Mouse (Mus musculus): ENCODE results near the gene Iqschfp. TPM values are rescaled to one million over a fixed set of nuclear protein-coding genes. Genes with fewer than 3 reads are reported as not detected.

Iqschfp gene
- polyA plus RNA-seq, 1 experiment, result not detected

DNA sequence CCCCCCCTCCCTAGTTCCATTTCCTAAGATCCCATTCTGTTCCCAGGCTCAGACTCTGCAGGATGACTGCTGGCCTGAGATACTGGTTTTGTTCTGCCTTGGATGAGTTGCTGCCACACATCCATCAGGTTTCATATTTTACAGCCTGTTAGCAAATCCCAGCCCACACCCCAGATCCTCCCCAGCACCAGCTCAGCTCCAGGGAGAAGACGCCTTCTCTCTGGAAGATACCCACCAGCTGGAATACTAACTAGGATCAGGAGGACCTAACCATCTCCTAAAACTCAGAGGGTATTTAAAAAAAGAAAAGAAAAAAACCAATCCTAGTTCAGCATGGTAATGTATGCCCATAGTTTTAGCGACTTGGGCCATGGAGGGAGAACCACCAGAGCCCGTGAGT is 758.2 kb downstream of the Iqschfp start:
- no peaks in the 10 kb centered on the region for H3K79me2 ChIP-seq (ENCODE audit: control insufficient read depth, insufficient read depth)
- no peaks in the 10 kb centered on the region for H3K27me3 ChIP-seq (ENCODE audit: control insufficient read depth, insufficient read depth, insufficient read length)
- no peak for TF ChIP-seq FOSL1 (IDR thresholded peaks at IDR 0.05; ENCODE audit: insufficient read depth, low read length, poor library complexity, severe bottlenecking)
- no peak for TF ChIP-seq USF1 (IDR thresholded peaks at IDR 0.05; ENCODE audit: low read depth)
- TF ChIP-seq MYOG (IDR thresholded peaks at IDR 0.05; ENCODE audit: control insufficient read depth, extremely low read depth, insufficient read length), result no peak
- TF ChIP-seq MAX (IDR thresholded peaks at IDR 0.05), result no peak
- TF ChIP-seq CTCF (IDR thresholded peaks at IDR 0.05; ENCODE audit: control insufficient read depth, insufficient read depth, insufficient read length), result no peak
- no peaks in the 10 kb centered on the region for H3K36me3 ChIP-seq (ENCODE audit: control insufficient read depth, insufficient read depth)
- H3K4me3 ChIP-seq (ENCODE audit: insufficient read depth, poor library complexity, severe bottlenecking), result no peak overlapping the region
- H3ac ChIP-seq (ENCODE audit: control insufficient read depth, insufficient read length, low read depth), result no peak overlapping the region
- no peaks in the 10 kb centered on the region for H3K79me3 ChIP-seq (ENCODE audit: low read depth)

DNA sequence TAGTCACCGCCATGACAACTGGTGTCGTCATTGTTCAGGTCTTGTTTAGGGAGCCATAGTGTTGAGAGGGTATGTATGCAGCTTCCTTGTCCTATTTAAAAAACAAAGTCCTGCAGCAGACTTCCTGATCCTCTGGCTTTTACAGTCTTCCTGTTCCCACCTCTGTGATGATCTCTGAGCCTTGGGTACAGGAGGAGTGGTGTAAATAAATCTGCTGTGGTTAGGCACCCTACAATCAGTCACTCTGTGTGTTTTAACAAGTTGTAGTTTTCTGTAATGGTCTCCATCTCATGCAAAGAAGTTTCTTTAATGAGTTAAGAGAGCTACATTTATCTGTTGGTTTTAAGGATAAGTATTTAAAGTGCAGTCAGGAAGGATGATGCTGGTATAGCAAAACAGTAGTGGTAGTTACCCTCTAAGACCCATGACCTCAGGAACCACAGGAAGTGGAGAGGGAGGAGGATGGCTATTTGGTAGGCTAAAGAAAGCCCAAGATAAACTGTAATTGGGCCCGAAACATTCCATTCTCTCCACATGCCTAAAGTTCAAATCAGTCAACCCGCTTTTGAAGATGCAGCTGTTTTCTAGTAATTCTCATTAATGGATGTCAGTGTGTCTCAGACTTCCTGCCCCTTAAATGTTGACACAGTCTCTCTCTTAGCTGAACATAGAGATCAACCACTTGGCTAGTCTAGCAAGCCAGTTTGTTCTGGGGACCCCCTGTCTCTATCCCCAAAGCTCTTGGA is 764.7 kb downstream of the Iqschfp start:
- no peak overlapping the region for H3K4me3 ChIP-seq (ENCODE audit: insufficient read depth, poor library complexity, severe bottlenecking)
- H3K36me3 ChIP-seq (ENCODE audit: control insufficient read depth, insufficient read depth), result no peaks in the 10 kb centered on the region
- no peaks in the 10 kb centered on the region for H3K27me3 ChIP-seq (ENCODE audit: control insufficient read depth, insufficient read depth, insufficient read length)
- TF ChIP-seq MYOG (IDR thresholded peaks at IDR 0.05; ENCODE audit: control insufficient read depth, extremely low read depth, insufficient read length) (no peak), FOSL1 (IDR thresholded peaks at IDR 0.05; ENCODE audit: insufficient read depth, low read length, poor library complexity, severe bottlenecking) (no peak), USF1 (IDR thresholded peaks at IDR 0.05; ENCODE audit: low read depth) (no peak), CEBPB (IDR thresholded peaks at IDR 0.05; ENCODE audit: low read depth) (no peak), MYOD1 (IDR thresholded peaks at IDR 0.05; ENCODE audit: control insufficient read depth, insufficient read length, low read depth) (peak; percentile 78), MAX (IDR thresholded peaks at IDR 0.05) (no peak)
- H3ac ChIP-seq (ENCODE audit: control insufficient read depth, insufficient read length, low read depth), result no peak overlapping the region
- no peaks in the 10 kb centered on the region for H3K79me2 ChIP-seq (ENCODE audit: control insufficient read depth, insufficient read depth)
- H3K79me3 ChIP-seq (ENCODE audit: low read depth), result no peaks in the 10 kb centered on the region

DNA sequence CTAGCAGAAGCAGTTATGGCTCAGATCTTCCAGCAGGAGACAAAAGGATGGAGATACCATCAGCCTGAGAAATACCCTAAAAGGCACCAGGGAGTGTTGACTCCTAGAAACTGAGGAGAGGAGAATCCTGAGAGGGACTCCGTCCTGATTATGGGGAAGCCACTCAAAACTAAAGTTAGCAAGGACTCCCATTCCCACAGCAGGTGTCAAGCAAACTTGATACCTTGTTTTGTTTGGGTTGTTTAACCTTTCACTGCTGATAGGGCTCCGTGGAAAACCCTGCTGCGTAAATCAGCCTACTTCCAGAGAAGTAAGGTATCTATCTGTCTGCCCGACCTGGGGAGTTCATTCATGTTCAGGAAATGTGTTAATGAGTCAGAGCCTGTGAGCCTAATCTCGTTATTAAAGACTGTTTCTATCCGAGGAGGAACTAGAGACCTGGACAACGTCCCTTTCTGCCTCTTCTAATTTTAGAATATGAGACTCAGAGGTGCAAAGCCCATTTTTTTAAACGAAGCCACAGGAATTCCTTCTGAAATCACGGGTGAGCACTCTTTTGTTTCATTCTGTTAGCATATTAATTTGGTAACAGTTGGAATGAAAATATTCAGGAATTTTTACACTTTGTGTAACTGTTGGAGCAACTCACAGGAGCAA is 765.7 kb downstream of the Iqschfp start:
- H3ac ChIP-seq (ENCODE audit: control insufficient read depth, insufficient read length, low read depth), result no peak overlapping the region
- H3K79me3 ChIP-seq (ENCODE audit: low read depth), result no peaks in the 10 kb centered on the region
- H3K79me2 ChIP-seq (ENCODE audit: control insufficient read depth, insufficient read depth), result no peaks in the 10 kb centered on the region
- no peaks in the 10 kb centered on the region for H3K27me3 ChIP-seq (ENCODE audit: control insufficient read depth, insufficient read depth, insufficient read length)
- no peak overlapping the region for H3K4me3 ChIP-seq (ENCODE audit: insufficient read depth, poor library complexity, severe bottlenecking)
- peak; percentile 16 for TF ChIP-seq MYOD1 (IDR thresholded peaks at IDR 0.05; ENCODE audit: control insufficient read depth, insufficient read length, low read depth)
- no peak for TF ChIP-seq CTCF (IDR thresholded peaks at IDR 0.05; ENCODE audit: control insufficient read depth, insufficient read depth, insufficient read length)
- H3K36me3 ChIP-seq (ENCODE audit: control insufficient read depth, insufficient read depth), result no peaks in the 10 kb centered on the region

DNA sequence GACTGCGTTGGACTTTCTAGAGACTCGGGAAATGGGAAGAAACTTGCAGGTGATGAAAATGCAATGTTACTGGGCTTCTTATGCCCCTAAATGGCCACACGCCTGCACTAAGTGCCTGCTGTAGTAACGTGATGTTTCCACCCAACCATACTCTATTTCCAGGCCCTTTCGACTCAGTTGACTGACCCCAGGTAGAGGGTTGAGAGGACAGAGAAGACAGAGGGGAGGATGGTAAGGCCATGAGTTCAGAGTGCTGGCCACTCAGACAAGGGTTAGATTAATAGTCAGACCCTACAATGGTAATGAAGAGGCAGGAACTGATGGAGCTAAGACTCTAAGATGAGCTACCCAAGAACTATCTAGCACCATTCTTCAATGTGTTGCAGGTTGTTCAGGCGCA is 768.0 kb downstream of the Iqschfp start:
- TF ChIP-seq MAX (IDR thresholded peaks at IDR 0.05) (no peak), CEBPB (IDR thresholded peaks at IDR 0.05; ENCODE audit: low read depth) (no peak), FOSL1 (IDR thresholded peaks at IDR 0.05; ENCODE audit: insufficient read depth, low read length, poor library complexity, severe bottlenecking) (no peak), MYOG (IDR thresholded peaks at IDR 0.05; ENCODE audit: control insufficient read depth, extremely low read depth, insufficient read length) (no peak), USF1 (IDR thresholded peaks at IDR 0.05; ENCODE audit: low read depth) (no peak)
- no peaks in the 10 kb centered on the region for H3K27me3 ChIP-seq (ENCODE audit: control insufficient read depth, insufficient read depth, insufficient read length)
- no peak overlapping the region for H3ac ChIP-seq (ENCODE audit: control insufficient read depth, insufficient read length, low read depth)
- H3K79me2 ChIP-seq (ENCODE audit: control insufficient read depth, insufficient read depth), result no peaks in the 10 kb centered on the region
- H3K36me3 ChIP-seq (ENCODE audit: control insufficient read depth, insufficient read depth), result no peaks in the 10 kb centered on the region
- H3K79me3 ChIP-seq (ENCODE audit: low read depth), result no peaks in the 10 kb centered on the region
- H3K4me3 ChIP-seq (ENCODE audit: insufficient read depth, poor library complexity, severe bottlenecking), result no peak overlapping the region

DNA sequence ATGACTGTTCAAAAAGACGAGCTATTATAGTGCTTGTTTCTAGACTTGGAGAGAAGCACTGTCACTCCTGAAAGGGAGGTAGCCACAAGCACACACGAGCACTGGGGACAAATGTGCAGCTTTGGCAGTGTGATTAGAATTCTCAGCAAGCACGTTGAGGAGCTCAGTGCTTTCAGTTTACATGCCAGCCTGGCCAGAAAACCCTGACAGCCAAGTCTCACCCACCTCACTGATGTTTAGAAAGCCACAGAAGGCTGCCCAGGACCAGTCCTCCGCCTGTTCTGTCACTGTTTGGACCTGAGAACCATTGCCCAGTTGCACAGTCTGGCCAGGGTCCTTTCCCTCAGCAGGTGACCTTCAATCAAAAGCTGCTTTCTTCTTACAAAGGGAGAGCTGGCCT is 768.5 kb downstream of the Iqschfp start:
- H3K79me3 ChIP-seq (ENCODE audit: low read depth), result no peaks in the 10 kb centered on the region
- H3K27me3 ChIP-seq (ENCODE audit: control insufficient read depth, insufficient read depth, insufficient read length), result no peaks in the 10 kb centered on the region
- H3K36me3 ChIP-seq (ENCODE audit: control insufficient read depth, insufficient read depth), result no peaks in the 10 kb centered on the region
- no peak overlapping the region for H3K4me3 ChIP-seq (ENCODE audit: insufficient read depth, poor library complexity, severe bottlenecking)
- TF ChIP-seq USF1 (IDR thresholded peaks at IDR 0.05; ENCODE audit: low read depth) (no peak), CTCF (IDR thresholded peaks at IDR 0.05; ENCODE audit: control insufficient read depth, insufficient read depth, insufficient read length) (no peak), CEBPB (IDR thresholded peaks at IDR 0.05; ENCODE audit: low read depth) (no peak), MYOD1 (IDR thresholded peaks at IDR 0.05; ENCODE audit: control insufficient read depth, insufficient read length, low read depth) (no peak), MAX (IDR thresholded peaks at IDR 0.05) (no peak), FOSL1 (IDR thresholded peaks at IDR 0.05; ENCODE audit: insufficient read depth, low read length, poor library complexity, severe bottlenecking) (no peak), MYOG (IDR thresholded peaks at IDR 0.05; ENCODE audit: control insufficient read depth, extremely low read depth, insufficient read length) (no peak)
- no peaks in the 10 kb centered on the region for H3K79me2 ChIP-seq (ENCODE audit: control insufficient read depth, insufficient read depth)
- no peak overlapping the region for H3ac ChIP-seq (ENCODE audit: control insufficient read depth, insufficient read length, low read depth)

DNA sequence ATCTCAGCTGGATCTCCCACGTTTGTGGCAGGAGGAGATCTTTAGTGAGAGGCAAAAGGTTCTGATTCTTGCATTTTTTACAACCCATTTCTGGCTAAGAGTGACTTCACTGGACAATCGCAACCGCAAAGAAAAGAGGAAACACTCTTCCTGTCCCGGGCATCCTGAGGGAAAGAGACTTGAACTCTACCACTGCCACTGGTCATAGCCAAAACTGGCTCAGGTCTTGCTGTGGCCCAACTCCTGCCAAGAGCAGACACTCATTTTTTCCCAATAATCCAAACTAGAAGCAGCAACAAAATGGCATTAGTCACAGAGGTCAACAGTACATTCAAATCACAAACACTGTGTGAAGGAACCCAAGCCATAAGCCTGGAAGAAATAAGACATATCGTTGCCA is 770.4 kb downstream of the Iqschfp start:
- Histone ChIP-seq H3ac (ENCODE audit: control insufficient read depth, insufficient read length, low read depth) (no peak overlapping the region), H3K36me3 (ENCODE audit: control insufficient read depth, insufficient read depth) (no peaks in the 10 kb centered on the region), H3K27me3 (ENCODE audit: control insufficient read depth, insufficient read depth, insufficient read length) (no peaks in the 10 kb centered on the region), H3K4me3 (ENCODE audit: insufficient read depth, poor library complexity, severe bottlenecking) (no peak overlapping the region), H3K79me2 (ENCODE audit: control insufficient read depth, insufficient read depth) (no peaks in the 10 kb centered on the region), H3K79me3 (ENCODE audit: low read depth) (no peaks in the 10 kb centered on the region)
- TF ChIP-seq FOSL1 (IDR thresholded peaks at IDR 0.05; ENCODE audit: insufficient read depth, low read length, poor library complexity, severe bottlenecking) (no peak), USF1 (IDR thresholded peaks at IDR 0.05; ENCODE audit: low read depth) (no peak), MYOG (IDR thresholded peaks at IDR 0.05; ENCODE audit: control insufficient read depth, extremely low read depth, insufficient read length) (no peak), CEBPB (IDR thresholded peaks at IDR 0.05; ENCODE audit: low read depth) (no peak), MAX (IDR thresholded peaks at IDR 0.05) (no peak), MYOD1 (IDR thresholded peaks at IDR 0.05; ENCODE audit: control insufficient read depth, insufficient read length, low read depth) (no peak)

All from C2C12 (cell line).